Mouse (Mus musculus): ENCODE results near the gene Acad11. TPM values are rescaled to one million over a fixed set of nuclear protein-coding genes. Genes with fewer than 3 reads are reported as not detected.

Acad11 gene
- polyA plus RNA-seq (2015; fragmentation: Nextera tagmentation; extraction: Ambion mirVana) = 25.2 and 29.1 TPM in 2 replicates

GRCm38 (mm10) chr9:104063244-104063961 lies at the start of gene Acad11:
TSS of gene Acad11 (plus strand) at chr9:104063377.
- Histone ChIP-seq H3K9me3 (replicated peaks) (no peaks in the 10 kb centered on the region), H3K4me3 (replicated peaks) (peak within 1 kb of the TSS; percentile 71), H3K36me3 (replicated peaks) (peaks cover 10% of the 10 kb centered on the region; the same call in 1 of the 2 replicates), H3K9ac (peak within 1 kb of the TSS; percentile 71), H3K27ac (replicated peaks) (peak within 1 kb of the TSS; percentile 74), H3K4me2 (peak within 1 kb of the TSS; percentile 82), H3K27me3 (no peaks in the 10 kb centered on the region), H3K4me1 (replicated peaks) (peaks cover 24% of the 10 kb centered on the region)
- WGBS (ENCODE audit: insufficient replicate concordance) = under 1% methylated on average over 30 of the region's 30 CpGs
- peak; percentile 92 for ATAC-seq (ENCODE audit: insufficient read depth)

- Histone ChIP-seq H3K27me3 (no peaks in the 10 kb centered on the region), H3K4me2 (no peak overlapping the region), H3K27ac (replicated peaks) (no peak overlapping the region), H3K9ac (no peak overlapping the region), H3K4me1 (replicated peaks) (no peaks in the 10 kb centered on the region), H3K9me3 (replicated peaks) (no peaks in the 10 kb centered on the region), H3K36me3 (replicated peaks) (0 out of 2 replicates have a peak, but pooled peaks cover 2% of the 10 kb centered on the region), H3K4me3 (replicated peaks) (no peak overlapping the region)
- WGBS (ENCODE audit: insufficient replicate concordance) = 27% methylated on average over 1 of the region's 1 CpGs
- ATAC-seq (ENCODE audit: insufficient read depth) = no peak
These were observed 48.7 kb upstream of the Acad11 start for GRCm38 (mm10) chr9:104014526-104014925.

- H3K9ac ChIP-seq = no peak overlapping the region
- no peaks in the 10 kb centered on the region for H3K36me3 ChIP-seq (replicated peaks)
- no peaks in the 10 kb centered on the region for H3K27me3 ChIP-seq
- ATAC-seq (ENCODE audit: insufficient read depth) = no peak
- H3K4me1 ChIP-seq (replicated peaks) = no peaks in the 10 kb centered on the region
- no peak overlapping the region for H3K4me3 ChIP-seq (replicated peaks)
- H3K9me3 ChIP-seq (replicated peaks) = no peaks in the 10 kb centered on the region
- WGBS (ENCODE audit: insufficient replicate concordance) = 83% methylated on average over 10 of the region's 10 CpGs
- no peak overlapping the region for H3K27ac ChIP-seq (replicated peaks)
- no peak overlapping the region for H3K4me2 ChIP-seq
These were observed 42.2 kb upstream of the Acad11 start for GRCm38 (mm10) chr9:104021026-104021425.

- no peaks in the 10 kb centered on the region for H3K4me1 ChIP-seq (replicated peaks)
- peaks cover 11% of the 10 kb centered on the region; the same call in 1 of the 2 replicates for H3K36me3 ChIP-seq (replicated peaks)
- no peaks in the 10 kb centered on the region for H3K9me3 ChIP-seq (replicated peaks)
- no peak overlapping the region for H3K4me3 ChIP-seq (replicated peaks)
- H3K9ac ChIP-seq = no peak overlapping the region
- 73% methylated on average over 8 of the region's 8 CpGs for WGBS (ENCODE audit: insufficient replicate concordance)
- H3K4me2 ChIP-seq = no peak overlapping the region
- no peaks in the 10 kb centered on the region for H3K27me3 ChIP-seq
- H3K27ac ChIP-seq (replicated peaks) = no peak overlapping the region
- ATAC-seq (ENCODE audit: insufficient read depth) = no peak
These were observed 36.0 kb upstream of the Acad11 start for GRCm38 (mm10) chr9:104027186-104027585.

- 72% methylated on average over 11 of the region's 11 CpGs for WGBS (ENCODE audit: insufficient replicate concordance)
- no peaks in the 10 kb centered on the region for H3K27me3 ChIP-seq
- no peaks in the 10 kb centered on the region for H3K4me1 ChIP-seq (replicated peaks)
- no peak overlapping the region for H3K27ac ChIP-seq (replicated peaks)
- no peak overlapping the region for H3K4me3 ChIP-seq (replicated peaks)
- H3K4me2 ChIP-seq = no peak overlapping the region
- H3K9ac ChIP-seq = no peak overlapping the region
- ATAC-seq (ENCODE audit: insufficient read depth) = no peak
- no peaks in the 10 kb centered on the region for H3K9me3 ChIP-seq (replicated peaks)
- H3K36me3 ChIP-seq (replicated peaks) = peaks cover 11% of the 10 kb centered on the region; the same call in 1 of the 2 replicates
These were observed 33.3 kb upstream of the Acad11 start for GRCm38 (mm10) chr9:104029861-104030260.

GRCm38 (mm10) chr9:104034231-104034630 lies 28.9 kb upstream of the Acad11 start:
- no peak for ATAC-seq (ENCODE audit: insufficient read depth)
- H3K9ac ChIP-seq = no peak overlapping the region
- H3K4me2 ChIP-seq = no peak overlapping the region
- no peak overlapping the region for H3K4me3 ChIP-seq (replicated peaks)
- no peaks in the 10 kb centered on the region for H3K9me3 ChIP-seq (replicated peaks)
- no peaks in the 10 kb centered on the region for H3K27me3 ChIP-seq
- 61% methylated on average over 8 of the region's 8 CpGs for WGBS (ENCODE audit: insufficient replicate concordance)
- H3K27ac ChIP-seq (replicated peaks) = peak overlapping the region; percentile 39; the same call in 1 of the 2 replicates
- H3K4me1 ChIP-seq (replicated peaks) = no peaks in the 10 kb centered on the region
- 0 out of 2 replicates have a peak, but pooled peaks cover under 1% of the 10 kb centered on the region for H3K36me3 ChIP-seq (replicated peaks)

- no peaks in the 10 kb centered on the region for H3K27me3 ChIP-seq
- no peak overlapping the region for H3K4me3 ChIP-seq (replicated peaks)
- H3K4me2 ChIP-seq = no peak overlapping the region; the same call in 1 of the 2 replicates
- no peaks in the 10 kb centered on the region for H3K9me3 ChIP-seq (replicated peaks)
- H3K4me1 ChIP-seq (replicated peaks) = no peaks in the 10 kb centered on the region
- H3K9ac ChIP-seq = no peak overlapping the region
- H3K27ac ChIP-seq (replicated peaks) = peak overlapping the region; percentile 39; the same call in 1 of the 2 replicates
- H3K36me3 ChIP-seq (replicated peaks) = no peaks in the 10 kb centered on the region
- 60% methylated on average over 6 of the region's 6 CpGs for WGBS (ENCODE audit: insufficient replicate concordance)
- ATAC-seq (ENCODE audit: insufficient read depth) = 0 out of 2 replicates have a peak, but pooled peaks have one; percentile 38
These were observed 28.5 kb upstream of the Acad11 start for GRCm38 (mm10) chr9:104034718-104035117.

GRCm38 (mm10) chr9:104035261-104036015 lies 27.7 kb upstream of the Acad11 start:
- H3K27ac ChIP-seq (replicated peaks) = no peak overlapping the region
- no peaks in the 10 kb centered on the region for H3K27me3 ChIP-seq
- no peaks in the 10 kb centered on the region for H3K9me3 ChIP-seq (replicated peaks)
- H3K4me3 ChIP-seq (replicated peaks) = no peak overlapping the region
- H3K36me3 ChIP-seq (replicated peaks) = no peaks in the 10 kb centered on the region
- ATAC-seq (ENCODE audit: insufficient read depth) = peak; percentile 59; the same call in 1 of the 2 replicates
- H3K4me1 ChIP-seq (replicated peaks) = no peaks in the 10 kb centered on the region
- no peak overlapping the region for H3K9ac ChIP-seq
- peak overlapping the region; percentile 18; the same call in 1 of the 2 replicates for H3K4me2 ChIP-seq
- 46% methylated on average over 24 of the region's 24 CpGs for WGBS (ENCODE audit: insufficient replicate concordance)

- Histone ChIP-seq H3K4me1 (replicated peaks) (no peaks in the 10 kb centered on the region), H3K27ac (replicated peaks) (no peak overlapping the region), H3K27me3 (no peaks in the 10 kb centered on the region), H3K9ac (no peak overlapping the region), H3K9me3 (replicated peaks) (no peaks in the 10 kb centered on the region), H3K4me2 (no peak overlapping the region), H3K4me3 (replicated peaks) (no peak overlapping the region), H3K36me3 (replicated peaks) (no peaks in the 10 kb centered on the region)
- WGBS (ENCODE audit: insufficient replicate concordance) = 75% methylated on average over 13 of the region's 13 CpGs
- no peak for ATAC-seq (ENCODE audit: insufficient read depth)
These were observed 24.9 kb upstream of the Acad11 start for GRCm38 (mm10) chr9:104038266-104038665.

GRCm38 (mm10) chr9:104039031-104039695 lies 24.0 kb upstream of the Acad11 start:
- no peaks in the 10 kb centered on the region for H3K36me3 ChIP-seq (replicated peaks)
- H3K4me2 ChIP-seq = no peak overlapping the region
- no peaks in the 10 kb centered on the region for H3K9me3 ChIP-seq (replicated peaks)
- no peak for ATAC-seq (ENCODE audit: insufficient read depth)
- H3K4me3 ChIP-seq (replicated peaks) = no peak overlapping the region
- H3K27ac ChIP-seq (replicated peaks) = no peak overlapping the region
- H3K9ac ChIP-seq = no peak overlapping the region
- no peaks in the 10 kb centered on the region for H3K27me3 ChIP-seq
- WGBS (ENCODE audit: insufficient replicate concordance) = 70% methylated on average over 21 of the region's 21 CpGs
- no peaks in the 10 kb centered on the region for H3K4me1 ChIP-seq (replicated peaks)

GRCm38 (mm10) chr9:104039742-104040141 lies 23.4 kb upstream of the Acad11 start:
- Histone ChIP-seq H3K9ac (no peak overlapping the region), H3K36me3 (replicated peaks) (no peaks in the 10 kb centered on the region), H3K27ac (replicated peaks) (no peak overlapping the region), H3K4me2 (no peak overlapping the region), H3K27me3 (no peaks in the 10 kb centered on the region), H3K4me1 (replicated peaks) (no peaks in the 10 kb centered on the region), H3K9me3 (replicated peaks) (no peaks in the 10 kb centered on the region), H3K4me3 (replicated peaks) (no peak overlapping the region)
- 33% methylated on average over 4 of the region's 4 CpGs for WGBS (ENCODE audit: insufficient replicate concordance)
- ATAC-seq (ENCODE audit: insufficient read depth) = no peak
